Mouse (Mus musculus): ENCODE data around the gene Ctnnbl1. TPM values are rescaled to one million over a fixed set of nuclear protein-coding genes. Genes with fewer than 3 reads are reported as not detected.

Ctnnbl1 gene
- total RNA-seq, 2 experiments from 2014 or later = 26.7 to 29.0 TPM

DNA sequence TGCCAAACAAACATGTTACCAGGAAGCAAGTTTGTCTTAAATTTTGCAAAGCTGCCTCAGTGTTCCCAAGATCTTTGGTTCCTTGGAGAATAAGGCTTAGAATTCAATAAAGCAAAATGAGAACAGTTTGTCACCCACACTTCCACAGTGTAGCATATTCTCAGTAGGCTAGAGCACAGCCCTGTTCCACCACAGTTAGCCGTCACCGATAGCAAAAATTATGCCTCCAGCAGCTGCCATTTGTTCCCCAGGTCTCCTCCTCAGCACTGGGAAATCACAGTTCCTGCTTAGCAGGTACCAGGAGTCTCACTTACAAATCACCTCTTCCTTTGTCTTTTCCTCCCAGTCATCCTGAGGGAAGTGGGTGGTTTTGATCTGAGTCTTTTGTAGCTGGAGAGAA, 10.8 kb downstream of the Ctnnbl1 start:
- no peak for DNase-seq (ENCODE audit: low spot score in 2 of 2)

DNA sequence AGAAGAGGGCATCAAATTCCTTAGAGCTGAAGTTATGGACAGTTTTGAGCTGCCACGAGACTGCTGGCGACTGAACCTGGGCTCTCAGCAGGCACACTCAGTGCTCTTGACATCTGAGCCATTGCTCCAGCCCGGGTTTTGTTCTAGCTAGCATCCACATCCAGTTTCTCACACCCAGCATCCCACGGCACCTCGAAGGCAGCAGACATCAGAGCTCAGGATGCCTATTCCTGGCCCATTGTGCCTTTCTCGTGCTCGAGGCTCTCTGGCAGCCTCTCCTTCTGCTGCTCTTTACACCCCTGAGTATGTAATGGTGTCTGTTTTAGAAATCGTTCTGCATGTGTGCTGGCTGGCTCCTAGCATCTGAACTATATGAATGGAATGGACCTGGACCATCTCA, 13.3 kb downstream of the Ctnnbl1 start:
- DNase-seq (ENCODE audit: low spot score in 2 of 2) = no peak

DNA sequence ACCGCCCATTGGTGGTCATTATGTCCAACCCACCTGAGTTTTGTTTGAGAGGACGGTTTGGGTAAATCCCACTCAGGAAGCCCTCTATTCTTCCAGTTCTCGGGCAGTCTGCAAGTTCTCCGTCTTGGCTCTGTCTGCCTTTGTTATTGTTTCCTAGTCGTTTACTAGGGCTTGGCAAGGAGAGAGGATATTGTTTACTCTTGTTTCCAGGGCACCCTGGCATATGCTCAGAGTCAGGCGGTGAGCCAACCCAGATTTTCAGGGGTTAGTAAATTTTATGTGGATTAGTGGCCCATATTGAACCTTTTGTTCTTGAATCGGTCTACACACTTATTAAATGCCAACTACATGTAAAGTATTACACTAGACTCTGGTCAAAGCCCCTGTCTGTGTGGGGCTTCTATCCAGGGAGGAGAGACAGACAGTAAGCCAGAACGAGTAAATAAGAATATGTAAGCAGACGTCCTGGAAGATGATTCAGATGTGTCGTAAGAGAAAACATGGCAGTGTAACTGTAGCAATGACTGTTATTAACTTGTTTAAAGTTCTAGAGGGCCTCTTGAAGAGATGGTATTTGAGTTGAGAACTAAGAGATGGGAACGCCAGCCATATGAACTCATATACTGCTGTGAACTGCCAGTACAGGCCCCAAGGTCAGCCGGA, 13.9 kb downstream of the Ctnnbl1 start:
- DNase-seq (ENCODE audit: low spot score in 2 of 2) = no peak

DNA sequence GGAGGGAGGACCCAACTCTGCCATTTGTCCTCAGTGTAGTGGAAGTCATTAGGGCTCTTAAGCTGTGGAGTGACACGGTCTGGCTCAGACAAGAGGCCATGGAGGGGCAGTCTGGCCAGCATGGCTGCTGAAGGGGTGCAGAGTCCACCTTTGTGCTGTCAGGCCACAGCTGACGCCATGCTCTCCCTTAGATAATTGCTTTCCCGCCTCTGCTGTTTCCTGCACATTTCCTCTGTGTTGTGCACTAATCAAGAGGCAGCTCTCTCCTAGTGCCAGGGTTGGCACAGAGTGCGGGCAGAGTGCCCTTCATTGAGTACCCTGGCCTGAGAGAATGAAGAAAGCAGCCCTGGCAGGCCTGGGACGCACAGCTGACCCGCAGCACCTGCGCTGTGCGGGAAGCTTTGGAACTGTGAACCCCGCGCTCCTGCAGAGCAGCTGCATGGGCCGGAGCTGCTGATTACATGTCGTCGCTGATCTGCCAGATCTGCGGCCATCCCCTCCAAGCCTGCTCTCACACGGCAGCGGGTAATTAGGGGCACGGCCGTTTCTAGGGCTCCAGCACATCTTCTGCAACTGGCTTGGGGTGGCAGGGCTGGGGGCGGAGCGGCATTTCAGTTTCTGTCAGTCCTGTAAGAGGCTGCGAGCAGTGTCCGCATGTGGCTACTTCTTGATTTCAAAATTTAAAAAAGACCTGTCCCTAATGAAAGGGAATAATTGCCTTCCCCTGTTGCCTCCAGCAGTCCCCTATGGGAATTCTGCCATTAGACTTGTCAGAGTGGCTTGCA, 14.6 kb downstream of the Ctnnbl1 start:
- no peak for DNase-seq (ENCODE audit: low spot score in 2 of 2)

DNA sequence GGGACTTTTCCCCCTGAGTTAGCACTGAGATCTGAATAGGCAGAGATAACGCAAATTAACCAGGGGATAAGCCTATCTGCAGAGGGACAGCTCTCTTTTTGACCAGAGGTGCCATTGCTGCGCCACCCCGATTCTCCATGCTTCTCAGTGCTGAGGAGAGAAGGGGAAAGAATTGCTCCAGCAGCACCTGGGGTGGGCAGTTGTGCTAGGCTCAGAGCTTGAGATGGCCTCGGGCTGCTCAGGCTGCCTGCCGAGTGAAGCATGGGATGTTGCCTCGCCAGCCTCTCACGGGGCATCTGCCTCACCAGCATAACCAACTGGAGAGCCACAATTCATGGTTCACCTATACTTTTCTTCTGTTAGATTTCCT, 15.2 kb downstream of the Ctnnbl1 start:
- no peak for DNase-seq (ENCODE audit: low spot score in 2 of 2)

DNA sequence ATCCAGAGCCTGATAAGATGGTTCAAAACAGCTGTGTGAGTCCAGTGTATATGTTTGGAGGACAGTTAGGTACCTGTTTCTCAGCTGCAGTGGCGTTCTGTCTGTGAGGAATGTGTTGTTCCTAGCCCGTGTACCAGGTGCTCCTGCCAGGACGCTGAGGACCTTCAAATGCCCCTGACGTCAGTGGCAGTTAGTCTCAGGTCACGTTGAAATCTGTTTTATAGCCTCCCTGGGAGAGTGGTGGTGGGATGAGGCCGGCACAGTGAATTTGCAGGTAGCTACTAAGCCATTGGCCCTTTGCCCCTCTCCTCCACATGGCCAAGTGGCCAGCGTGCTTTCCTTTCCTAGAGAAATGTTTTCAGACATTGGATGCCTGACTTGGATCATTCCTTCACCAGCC, 18.6 kb downstream of the Ctnnbl1 start:
- no peak for DNase-seq (ENCODE audit: low spot score in 2 of 2)

DNA sequence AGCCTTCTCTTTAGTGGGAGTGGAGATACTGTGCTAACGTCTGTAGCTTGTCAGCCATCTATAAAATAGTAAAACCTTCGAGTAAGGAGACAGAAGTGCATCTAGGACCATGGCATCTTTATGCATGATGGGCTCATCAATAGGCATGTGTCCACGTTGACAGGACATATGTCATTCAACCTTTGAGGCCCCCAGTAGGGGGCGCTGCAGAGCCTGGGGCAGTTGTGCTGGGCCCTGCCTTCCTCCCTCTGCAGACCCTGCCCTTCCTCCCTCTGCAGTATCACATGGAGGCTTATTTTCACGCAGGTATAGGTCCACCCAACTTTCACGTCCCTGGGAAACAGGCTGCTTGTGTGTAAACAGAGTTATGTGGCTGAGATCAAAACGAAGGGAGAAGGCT, 19.0 kb downstream of the Ctnnbl1 start:
- DNase-seq (ENCODE audit: low spot score in 2 of 2) = no peak

DNA sequence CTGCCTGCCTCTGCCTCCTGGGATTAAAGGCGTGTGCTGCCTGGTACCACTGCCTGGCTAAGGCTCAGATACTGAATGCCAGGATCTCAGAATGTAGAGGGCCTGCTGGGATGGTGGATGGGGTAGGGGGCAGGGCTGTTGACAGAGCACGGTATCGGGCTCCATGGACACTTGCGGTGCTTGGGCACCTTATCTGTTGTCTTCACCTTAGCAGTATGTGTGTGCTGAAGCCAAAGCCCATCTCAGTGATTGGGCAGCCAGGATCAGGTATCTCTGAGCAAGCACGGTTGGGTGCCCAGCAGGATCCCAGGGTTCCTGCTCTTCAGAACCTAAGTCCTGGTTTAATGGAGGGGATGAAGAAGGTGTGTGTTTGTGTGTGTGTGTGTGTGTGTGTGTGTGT, 21.2 kb downstream of the Ctnnbl1 start:
- DNase-seq (ENCODE audit: low spot score in 2 of 2) = no peak

DNA sequence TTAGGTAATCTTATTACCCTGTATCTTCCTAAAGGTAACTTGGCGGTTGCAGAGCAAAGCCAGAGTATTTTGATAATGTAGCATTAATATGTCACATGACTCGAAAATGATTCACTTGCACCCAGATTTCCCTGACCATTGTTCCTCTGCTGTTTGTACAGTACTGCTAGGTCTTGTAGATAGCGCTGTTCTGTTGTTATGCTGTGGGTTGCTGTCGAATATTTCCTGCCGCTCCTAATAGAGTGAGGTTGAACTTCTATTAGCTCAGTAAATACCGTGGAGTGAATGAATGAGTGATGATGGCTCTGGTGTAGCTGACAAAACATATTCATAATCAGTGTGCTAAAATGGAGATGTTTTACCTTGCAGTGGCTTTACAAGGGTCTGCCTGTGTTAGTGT, 22.5 kb downstream of the Ctnnbl1 start:
- no peak for DNase-seq (ENCODE audit: low spot score in 2 of 2)

DNA sequence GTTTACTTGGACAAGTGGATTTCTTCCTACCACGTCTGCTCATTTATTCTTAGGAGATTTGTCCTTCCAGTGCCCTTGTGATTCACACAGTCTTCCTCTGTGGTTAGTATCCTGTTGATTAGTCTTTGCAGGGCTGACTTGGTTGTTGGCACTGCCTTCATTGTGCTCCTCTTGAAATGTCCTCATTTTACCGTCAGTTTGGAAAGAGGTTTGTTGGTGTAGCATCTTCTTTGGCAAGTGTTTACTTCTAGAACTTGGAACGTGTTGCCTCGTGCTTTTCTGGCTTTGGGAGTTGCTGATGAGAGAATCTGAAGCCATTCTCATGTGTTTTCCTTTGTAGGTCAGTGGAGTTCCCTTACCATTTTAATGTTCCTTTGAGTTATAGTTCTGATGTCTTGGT, 25.7 kb downstream of the Ctnnbl1 start:
- no peak for DNase-seq (ENCODE audit: low spot score in 2 of 2)

DNA sequence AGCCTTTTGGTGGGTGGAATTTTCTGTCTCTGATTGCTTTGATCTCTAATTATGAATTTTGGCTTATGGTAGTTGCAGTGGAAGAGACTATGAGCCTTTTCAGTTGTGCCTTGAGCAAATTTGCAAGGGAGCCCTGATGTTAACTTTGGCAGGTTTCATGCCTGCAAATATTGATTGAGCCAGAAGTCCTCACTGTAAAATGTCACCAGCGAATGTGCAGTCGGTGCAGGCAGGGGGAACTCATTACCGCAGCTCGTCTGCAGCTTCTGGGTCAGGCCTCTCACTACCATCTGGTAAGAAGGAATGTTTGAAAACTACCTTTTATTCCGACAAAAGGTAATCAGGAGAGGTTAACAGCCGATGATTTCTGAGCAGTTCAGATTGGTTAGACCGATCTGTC, 29.4 kb downstream of the Ctnnbl1 start:
- DNase-seq (ENCODE audit: low spot score in 2 of 2) = no peak

DNA sequence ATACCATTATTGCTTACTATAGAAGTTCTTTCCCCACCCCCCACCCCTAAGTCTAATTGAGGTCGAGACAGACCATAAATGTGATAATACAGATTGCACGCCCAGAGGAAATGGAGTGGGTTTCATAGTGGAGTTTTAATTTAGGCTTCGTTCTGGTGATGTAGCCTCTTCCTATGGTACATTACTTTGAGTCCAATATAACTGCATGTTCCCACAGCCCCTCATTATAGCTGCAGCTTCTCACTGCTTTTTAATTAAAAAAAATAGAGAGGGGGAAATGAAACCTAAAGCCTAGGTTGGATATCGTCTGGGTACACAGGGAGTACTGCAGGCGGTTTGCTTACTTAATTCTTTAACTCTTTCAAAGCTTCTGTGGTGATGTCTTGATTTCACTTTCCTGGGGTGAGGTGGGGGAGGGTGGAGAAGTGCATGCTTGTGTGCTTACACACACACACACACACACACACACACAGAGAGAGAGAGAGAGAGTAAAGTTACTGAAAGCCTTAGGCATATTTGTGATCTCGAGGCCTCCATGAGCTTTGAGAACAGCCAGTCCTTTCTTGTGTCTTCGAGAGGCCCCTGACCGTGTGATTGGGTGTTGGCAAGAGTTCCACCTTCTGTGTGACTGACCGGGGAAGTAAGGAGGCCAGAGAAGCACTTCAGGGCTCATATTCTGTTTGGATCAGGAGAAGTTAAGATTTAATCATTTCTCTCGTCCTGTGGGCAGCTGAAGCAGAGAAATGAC, 31.7 kb downstream of the Ctnnbl1 start:
- no peak for DNase-seq (ENCODE audit: low spot score in 2 of 2)

DNA sequence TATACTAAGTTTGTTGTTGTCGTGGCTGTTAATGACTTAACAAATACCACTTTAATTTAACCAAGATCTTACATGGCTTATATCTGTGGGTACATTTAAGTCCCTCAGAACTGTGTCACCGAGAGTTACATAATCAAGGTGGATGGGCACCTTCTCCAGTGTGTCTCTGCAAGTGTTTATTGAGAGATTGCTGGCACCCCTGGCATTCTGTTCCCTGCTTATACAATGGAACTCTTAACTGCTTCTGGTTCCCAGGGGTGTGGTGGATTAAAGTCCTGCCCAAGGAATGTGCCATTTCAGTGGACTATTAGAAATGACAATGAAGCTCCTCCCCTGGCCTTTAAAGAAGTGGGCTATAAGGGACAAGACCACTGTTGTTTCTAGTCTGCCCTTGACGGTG, 33.6 kb downstream of the Ctnnbl1 start:
- DNase-seq (ENCODE audit: low spot score in 2 of 2) = no peak

DNA sequence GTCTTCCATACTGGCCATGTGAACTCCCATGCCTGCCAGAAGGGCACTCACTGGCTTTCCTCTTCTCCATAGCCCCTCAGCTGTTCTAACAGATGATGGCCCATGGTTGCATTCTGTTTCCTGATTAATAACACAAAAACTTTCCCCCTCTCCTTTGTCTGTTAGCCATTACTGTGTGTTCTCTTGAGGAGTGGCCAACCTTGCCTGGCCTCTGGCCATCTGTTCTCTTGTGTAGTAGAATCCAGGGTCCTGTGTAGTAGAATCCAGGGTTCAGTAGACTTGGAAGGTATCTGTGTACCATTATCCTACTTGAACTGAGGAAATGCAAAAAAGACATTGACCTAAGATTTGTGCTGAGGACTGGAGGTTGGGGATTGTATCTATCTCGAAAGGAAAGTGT, 36.5 kb downstream of the Ctnnbl1 start:
- no peak for DNase-seq (ENCODE audit: low spot score in 2 of 2)

DNA sequence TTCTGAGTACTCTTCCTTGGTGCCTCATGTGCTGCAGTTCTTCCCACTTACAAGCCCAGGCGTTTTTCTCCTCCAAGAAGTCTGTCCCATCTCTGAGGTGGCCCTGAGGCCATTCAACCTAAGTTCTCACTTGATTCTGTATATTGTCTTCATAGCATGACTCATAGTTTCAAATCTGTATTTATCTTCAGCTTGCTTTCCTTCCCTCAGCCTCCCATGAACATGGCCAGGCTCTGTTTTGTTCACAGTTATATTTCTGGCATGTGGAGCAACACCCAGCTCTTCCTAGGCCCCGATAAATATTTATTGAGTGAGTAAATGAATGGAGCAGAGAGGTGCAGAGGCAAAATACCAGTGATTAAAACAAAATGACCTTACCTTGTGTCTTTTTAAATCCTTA, 38.8 kb downstream of the Ctnnbl1 start:
- no peak for DNase-seq (ENCODE audit: low spot score in 2 of 2)

DNA sequence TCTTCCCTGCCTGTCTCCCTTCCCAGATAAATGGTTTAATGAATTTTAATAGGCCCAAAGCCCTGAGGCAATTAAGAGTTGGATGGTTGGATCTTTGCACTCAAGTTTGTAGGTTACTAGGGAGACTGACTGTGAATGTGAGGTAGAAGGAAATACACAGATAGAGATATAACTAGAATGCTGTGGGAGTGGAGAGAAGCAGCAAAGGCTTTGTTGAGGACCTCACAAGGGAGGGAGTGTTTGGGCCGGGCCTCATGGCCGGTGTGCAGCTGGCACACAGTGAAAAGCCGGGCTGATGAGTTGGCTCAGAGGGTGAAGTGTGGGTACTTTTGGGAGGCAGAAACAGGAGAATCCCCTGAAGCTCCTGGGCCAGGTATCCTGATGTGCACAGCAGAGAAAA, 43.8 kb downstream of the Ctnnbl1 start:
- no peak for DNase-seq (ENCODE audit: low spot score in 2 of 2)

DNA sequence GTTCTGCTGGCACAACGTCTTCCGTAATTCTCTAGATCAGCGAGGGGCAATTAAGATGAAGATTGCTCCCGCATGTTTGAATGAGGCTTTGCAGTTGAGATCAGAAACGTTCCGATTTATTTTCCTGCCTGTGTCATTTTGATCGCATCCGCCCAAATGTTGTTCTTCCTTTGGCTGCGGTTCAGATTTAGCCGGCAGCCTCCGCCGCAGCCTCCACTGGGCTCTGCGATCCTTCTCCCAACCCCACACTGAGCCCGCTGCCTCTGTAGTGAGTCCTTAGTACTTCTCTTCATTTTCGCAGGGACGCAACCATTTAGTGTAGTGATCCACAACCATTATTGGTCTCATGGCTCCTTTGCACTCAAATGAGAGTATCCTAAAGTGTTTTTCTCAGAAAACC, 46.0 kb downstream of the Ctnnbl1 start:
- DNase-seq (ENCODE audit: low spot score in 2 of 2) = no peak

DNA sequence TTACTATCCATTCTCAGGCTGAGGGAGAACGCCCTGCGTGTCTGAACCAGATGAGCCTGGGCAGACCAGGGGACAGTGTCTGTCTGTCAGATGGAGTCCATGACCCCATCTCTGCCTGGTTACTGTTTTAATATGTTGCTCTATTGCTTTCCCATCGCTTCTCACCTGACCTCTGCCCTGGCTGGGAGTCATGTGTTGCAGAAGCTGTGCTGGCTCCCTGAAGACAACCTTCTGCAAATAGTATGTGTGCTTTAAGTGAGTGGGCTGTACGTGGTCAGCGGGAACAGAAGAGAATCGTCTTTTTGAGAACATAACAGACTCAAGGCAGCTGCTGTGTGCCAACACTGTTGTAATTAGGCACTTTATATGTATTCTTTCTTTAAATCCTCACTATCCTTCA, 47.0 kb downstream of the Ctnnbl1 start:
- no peak for DNase-seq (ENCODE audit: low spot score in 2 of 2)

DNA sequence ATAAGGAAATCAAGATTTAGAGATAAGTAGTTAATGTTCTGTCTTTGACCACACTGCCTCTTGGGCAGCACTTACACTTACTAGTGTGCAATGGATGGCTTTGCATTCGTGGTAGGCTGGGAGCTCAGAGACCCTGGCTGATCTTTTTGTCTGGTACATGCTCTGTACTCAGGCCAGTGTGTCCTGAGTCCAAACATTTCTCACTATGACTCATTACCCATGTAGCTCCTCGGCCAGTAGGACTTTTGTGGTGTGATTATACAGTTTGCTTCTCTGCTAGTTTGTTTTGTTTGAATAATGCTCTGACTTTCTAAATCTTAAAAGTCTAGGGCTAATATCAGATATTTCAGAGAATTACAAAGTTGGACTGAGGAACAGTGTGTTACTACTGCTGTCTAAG, 47.4 kb downstream of the Ctnnbl1 start:
- DNase-seq (ENCODE audit: low spot score in 2 of 2) = no peak

DNA sequence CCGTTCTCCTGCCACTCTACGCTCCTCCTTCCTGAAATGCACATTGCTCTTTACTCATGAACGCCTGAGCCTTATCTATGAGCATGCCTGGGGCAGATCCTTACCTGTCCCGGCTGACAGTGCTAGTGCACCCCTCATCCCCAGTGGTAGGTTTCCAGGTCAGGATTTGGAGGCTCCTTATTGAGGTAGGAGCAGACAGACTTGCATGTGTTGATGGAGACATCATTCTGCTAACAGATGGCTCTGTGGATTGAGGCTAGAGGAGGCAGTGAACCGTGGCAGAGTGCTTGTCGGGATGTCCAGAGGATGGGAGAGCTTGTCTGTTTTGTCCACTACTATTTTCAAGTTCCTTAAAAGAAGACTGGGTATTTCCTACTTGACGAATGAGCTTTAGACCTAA, 52.0 kb downstream of the Ctnnbl1 start:
- DNase-seq (ENCODE audit: low spot score in 2 of 2) = no peak

DNA sequence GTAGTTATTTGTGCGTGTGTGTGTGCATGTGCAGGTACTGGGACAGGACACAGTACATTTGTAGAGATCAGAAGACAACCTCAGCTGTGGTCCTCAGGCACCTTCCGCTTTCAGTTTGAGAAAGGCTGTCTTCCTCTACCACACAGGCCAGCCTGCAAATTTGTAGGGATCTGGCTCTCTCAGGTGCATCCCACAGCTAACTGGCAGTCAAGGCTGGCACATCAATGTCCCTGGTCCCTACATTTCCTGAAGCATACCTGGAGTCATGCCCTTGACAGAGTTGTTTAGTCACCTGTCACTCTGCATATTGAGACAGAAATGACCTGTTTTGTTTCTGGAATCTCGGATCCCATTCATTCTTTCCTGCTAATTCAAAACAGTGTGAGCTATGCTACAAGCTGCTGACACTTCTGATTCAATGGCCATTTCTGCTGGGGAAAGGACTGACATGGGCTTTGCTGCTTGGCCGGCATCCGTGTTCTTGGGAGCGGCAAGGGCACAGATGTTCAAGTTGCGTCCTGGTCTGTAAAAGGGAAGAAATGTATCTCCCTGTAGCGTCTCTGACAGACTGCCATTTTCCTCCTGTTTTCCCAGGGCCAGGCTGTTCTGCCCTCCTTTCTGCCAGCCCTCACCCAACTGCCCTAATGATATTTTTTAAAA, 53.8 kb downstream of the Ctnnbl1 start:
- DNase-seq (ENCODE audit: low spot score in 2 of 2) = no peak

All from adrenal gland, postnatal 4 days (tissue).